Mouse (Mus musculus) ovary, postnatal 36 days (tissue): Measurements from ENCODE around the gene Rilp.
A peak's percentile ranks its signal among the peaks of the same experiment; 100 is the strongest.

ENCODE experiments used
- DNase-seq: peaks from one replicate; pipeline ENCODE4 v3.0.0; 2022; ENCODE audit warnings: low spot score, mixed read lengths

Gene Rilp

DNA sequence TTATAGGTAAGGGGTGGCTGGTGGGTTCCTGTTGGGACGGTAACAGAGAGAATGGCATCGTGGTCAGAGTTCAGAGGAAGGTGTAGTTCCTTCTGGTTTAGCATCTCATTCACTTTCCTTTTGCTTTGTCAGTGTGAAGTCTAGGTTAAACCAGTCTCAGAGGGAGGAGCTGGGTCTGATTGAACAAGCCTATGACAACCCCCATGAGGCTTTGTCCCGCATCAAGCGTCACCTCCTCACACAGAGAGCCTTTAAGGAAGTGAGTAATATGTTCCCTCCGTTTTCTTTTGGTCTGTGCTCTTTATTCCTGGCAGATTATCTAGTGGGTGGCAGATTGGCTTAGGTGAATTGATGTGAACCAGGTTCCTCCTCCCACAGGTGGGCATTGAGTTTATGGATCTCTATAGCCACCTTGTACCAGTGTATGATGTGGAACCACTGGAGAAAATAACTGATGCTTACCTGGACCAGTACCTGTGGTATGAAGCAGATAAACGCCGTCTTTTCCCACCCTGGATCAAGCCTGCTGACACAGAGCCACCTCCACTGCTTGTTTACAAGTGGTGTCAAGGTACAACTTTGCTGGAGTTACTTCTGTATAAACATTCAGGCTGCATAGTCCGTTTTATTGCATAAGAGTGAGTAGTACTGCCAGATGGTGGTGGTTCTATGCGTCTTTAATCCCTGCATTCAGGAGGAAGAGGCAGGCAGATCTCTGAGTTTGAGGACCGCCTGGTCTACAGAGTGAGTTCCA, 15.4 kb upstream of the Rilp start:
- no peak for DNase-seq

DNA sequence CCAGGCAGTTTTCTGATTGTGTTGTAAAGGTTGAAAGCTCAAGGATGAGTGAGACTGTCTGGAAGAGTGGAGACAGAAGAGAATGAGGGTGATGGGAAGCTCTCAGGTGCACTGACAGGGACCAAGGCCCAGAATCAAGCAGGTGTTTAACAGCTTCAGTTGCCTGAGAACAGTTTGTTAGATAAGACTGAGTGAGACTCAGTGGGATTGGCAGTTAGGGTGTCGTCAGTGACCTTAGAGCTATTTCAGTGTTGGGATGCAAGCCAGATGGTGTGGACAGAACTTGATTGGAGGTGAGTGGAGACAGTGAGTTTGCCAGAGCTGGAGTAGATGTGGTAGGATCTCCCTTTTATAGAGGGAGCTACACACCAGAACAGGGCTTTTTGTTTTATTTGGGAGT, 11.8 kb upstream of the Rilp start:
- DNase-seq, result no peak

DNA sequence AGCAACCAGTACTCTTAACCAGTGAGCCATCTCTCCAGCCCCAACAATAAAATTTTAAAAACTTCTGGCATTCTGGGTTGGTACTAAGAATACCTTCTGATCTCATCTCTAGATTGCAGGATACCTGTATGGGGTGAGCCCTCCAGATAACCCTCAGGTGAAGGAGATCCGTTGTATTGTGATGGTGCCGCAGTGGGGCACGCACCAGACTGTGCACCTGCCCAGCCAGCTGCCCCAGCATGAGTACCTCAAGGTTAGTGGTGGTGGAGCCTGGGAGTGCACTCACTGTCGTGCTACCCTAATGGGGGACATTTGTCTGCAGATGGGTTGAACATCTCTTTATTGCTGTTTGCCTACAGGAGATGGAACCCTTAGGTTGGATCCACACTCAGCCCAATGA, 1.7 kb upstream of the Rilp start:
- no peak for DNase-seq

DNA sequence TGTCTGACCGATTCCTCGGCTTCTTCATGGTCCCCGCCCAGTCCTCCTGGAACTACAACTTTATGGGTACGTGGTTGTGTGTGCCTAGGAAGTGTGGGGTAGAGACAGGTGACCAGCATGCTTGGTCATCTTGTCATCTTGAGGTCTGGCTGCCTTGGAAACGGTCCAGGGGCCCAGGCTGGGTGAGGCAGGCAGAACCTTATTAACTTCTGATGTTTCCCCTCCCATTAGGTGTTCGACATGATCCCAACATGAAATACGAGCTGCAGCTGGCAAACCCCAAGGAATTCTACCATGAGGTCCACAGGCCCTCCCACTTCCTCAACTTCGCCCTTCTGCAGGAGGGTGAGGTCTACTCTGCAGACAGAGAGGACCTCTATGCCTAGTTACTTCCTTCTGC, 990 bp upstream of the Rilp start:
- no peak for DNase-seq

DNA sequence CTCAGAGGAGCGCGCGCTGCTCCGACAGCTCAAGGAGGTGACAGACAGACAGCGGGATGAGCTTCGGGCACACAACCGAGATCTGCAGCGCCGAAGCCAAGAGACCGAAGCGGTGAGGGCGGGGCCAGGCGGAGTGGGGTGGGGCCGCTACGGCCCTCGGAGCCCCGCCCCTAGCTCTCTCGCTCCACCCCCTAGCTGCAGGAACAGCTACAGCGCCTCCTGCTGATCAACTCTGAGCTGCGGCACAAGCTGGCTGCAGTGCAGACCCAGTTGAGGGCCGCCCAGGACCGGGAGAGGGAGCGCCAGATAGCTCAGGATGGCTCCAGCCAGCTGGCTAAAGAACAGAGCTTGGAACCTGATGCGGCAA, 716 bp downstream of the Rilp start:
- DNase-seq, result peak; percentile 94

DNA sequence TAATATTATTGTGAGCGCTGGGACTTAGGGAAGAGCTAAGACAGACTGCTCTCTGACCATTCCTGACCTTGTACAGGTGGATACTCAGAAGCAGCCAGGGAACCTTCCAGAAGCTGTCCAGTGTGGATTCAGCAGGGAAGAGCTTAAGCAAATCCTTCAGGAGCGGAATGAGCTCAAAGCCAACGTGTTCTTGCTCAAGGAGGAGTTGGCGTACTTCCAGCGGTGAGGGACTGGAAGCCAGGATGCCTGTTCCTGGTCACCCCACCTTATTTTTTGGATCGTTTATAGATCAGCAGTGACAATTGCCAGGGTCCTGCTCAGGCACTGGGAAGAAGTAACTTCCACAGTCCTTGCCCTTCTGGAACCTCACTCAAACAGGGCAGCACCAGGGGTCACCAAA, 1.3 kb downstream of the Rilp start:
- DNase-seq, result no peak

DNA sequence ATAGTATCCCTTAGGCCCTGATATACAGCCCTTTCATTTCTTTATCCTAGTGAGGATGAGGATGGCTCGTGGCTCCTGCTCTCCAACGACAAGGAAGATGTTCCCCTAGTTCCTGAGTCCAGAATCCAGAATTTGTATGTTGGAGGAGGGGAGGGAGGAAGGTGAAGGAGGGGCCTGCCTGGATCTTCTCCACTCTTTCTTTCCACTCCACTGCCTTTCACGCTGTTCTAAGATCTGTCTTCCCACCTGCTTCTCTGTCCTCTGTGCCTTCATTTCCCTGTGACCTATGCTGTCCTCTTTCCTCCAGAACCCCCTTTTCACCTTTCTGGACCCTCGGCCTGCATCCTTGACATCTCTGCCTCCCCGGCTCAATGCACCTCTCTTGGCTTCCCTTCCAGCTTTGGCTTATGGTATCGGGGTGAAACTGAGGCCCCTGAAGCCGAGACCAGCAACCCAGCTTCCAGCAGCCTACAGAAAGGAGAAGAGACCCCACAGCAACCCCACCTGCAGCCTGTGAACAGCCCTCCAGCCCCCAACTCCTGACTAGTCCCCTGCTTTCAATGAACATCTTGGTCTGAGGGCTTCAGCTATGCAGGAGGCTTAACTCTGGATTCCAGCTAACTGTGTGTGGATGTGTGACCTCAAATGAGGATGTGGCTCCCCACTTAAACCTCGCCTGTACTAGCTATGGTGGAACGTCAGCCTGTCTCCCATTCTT, 2.6 kb downstream of the Rilp start:
- no peak for DNase-seq

DNA sequence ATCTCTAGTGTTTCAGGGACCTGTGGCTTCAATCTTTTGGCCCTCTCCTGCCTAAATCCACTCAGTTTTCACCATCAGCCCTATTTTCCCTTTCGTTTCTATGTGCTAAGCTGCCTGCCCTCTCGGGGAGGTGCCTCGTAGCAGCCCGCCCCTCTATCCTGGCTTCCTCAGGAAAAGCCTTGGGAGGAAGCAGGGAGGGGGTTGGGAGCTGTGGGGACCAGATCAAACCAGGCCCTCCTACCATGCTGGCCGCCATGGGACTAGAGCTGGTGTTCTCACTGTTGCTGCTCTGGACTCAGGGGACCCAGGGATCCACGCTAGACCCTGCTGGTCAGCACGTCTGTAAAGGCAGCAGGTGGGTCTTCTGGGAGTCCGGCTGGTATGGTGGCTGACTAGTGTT, 3.4 kb downstream of the Rilp start, which contains the start of gene Scarf1:
Gene Scarf1, plus strand, starts transcription at position 205 of the 400 bp plus-strand sequence.
- no peak for DNase-seq

DNA sequence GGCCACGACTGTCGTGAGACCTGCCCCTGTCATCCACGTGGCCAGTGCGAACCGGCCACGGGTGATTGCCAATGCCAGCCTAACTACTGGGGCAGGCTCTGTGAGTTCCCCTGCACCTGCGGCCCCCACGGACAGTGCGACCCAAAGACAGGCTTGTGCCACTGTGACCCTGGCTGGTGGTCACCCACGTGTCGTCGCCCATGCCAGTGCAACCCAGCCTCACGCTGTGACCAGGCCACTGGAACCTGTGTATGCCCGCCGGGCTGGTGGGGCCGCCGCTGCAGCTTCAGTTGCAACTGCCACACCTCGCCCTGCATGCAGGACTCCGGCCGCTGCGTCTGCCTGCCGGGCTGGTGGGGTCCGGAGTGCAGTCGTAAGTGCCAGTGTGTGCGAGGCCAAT, 5.3 kb downstream of the Rilp start:
- DNase-seq, result no peak

DNA sequence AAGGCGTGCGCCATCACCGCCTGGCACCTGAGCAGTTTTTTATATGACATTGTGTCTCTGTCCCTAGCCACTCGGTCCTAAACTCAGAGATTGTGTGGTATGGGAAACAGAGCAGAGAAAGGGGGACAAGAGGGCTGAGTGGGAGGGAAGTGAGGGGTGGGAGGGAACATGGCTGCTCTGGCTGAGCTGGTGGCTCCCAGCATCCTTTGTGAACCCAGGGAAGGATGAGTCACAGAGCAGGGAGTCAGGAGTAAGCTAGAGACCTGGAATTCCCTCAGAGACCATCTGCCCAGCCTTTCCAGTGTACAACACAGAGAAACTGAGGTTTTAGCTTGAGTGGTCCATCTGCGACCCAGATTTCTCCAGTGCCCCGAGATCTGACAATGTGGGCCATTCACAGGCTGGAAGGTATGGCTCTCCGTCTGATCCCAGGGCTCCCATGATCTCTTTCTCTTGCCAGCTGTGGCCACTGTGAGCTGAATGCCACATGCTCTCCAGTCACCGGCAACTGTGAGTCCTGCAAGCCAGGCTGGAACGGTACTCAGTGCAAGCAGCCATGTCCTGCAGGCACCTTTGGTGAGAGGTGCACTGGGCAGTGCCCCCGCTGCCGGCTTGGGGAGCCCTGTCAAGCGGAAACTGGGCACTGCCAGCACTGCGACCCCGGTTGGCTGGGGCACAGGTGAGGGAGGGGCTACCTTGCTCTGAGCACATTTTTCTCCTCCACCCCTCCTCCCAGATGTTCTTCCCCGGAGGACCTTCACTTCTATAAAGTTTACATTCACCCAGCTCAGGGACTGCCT, 10.1 kb downstream of the Rilp start:
- DNase-seq, result no peak

DNA sequence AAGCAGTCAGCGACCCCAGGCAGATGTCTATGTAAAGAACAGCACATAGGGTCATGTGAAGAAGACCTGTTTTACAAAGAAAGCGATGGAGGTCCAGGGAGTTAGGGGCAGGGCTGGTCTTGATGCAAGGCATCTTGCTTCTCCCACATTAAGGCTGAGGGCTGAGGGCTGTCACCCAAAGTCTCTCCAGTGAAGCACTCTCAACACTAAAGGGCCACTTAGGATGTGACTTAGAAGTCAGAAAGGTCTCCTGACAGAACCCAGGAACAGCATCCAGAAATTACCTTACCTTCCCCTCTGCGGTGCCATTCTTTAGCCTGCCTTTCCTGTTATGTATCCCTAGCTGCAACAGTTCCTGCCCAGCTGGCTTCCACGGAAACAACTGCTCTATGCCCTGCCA, 11.7 kb downstream of the Rilp start:
- no peak for DNase-seq

DNA sequence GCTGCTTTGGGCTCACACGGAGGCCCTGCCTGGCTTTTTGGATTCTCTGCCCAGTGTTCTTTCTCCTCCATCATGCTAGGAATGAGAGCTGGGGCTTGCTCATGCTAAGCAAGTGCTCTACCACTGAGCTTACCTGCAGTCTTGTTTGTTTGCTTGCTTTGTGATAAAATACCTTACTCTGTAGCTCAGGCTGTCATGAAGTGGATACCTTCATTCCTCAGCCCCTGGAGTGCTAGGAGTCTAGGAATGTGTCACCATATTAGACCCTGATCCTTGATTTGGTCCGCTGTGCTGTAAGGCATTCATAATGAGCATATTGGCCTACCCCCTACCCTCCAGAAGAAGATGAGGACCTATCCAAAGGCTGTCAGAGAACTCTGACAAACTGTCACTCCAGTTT, 12.9 kb downstream of the Rilp start:
- no peak for DNase-seq

DNA sequence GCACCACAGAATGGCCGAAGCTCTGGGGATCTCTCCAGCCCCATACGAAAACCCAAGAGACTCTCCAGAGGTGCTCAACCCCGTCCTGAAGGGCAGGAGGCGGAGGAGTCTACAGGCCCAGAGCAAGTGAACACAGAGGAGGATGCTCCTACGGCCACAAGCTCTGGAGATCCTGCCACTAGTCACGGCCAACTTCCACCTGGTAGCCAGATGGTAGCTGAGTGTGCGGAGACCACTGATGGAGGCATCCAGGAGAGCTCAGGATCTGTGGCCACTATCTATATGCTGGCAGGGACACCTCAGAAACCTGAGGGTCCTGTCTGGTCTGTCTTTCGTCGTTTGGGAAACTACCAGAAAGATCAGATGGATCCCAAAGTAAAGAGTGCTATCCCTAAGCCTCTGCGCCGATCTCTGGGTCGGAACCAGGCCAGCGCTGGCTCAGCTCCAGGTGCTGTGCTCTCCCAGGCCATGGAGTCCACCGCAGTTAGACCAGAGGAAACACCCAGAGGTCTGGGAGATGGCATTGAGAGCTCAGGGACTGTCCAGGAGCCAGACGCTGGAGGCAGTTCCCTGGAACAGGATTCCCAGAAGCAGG, 15.7 kb downstream of the Rilp start:
- no peak for DNase-seq

DNA sequence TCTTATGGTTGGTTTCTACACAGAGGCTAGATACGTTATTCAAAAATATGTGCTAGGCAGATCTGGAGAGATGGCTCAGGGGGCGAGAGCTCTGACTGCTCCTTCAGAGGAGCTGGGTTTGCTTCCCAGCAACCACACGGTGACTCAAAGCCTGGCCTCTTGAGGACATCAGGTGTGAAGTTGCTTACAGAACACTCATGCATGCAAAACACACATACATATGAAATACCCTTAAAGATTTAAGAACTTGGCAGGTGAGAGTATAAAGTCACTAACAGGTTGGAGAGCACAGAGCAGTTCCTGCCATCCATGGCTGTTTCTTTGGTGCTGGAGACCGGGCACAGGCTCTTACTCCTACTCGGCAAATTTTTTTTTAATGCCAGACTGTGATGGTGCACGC, 17.0 kb downstream of the Rilp start:
- DNase-seq, result no peak

DNA sequence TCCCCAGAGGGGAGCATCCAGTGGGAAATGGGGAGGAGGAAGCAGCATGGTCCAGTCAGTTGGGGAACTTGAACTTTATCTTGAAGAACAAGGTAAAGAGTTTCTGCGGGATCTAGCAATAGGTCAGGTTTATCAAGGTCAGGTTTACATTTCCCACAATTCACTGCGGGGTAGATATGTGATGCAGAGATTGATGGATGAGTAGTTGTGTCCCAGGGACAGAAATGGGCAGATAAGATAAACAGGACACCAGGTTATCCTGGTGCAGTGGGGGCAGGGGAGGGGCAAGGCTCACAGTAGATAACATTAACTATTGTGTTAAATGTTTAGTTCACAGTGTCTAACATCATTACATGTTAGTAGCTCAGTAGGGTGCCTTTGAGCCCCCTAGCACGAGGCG, 19.9 kb downstream of the Rilp start:
- DNase-seq, result no peak

DNA sequence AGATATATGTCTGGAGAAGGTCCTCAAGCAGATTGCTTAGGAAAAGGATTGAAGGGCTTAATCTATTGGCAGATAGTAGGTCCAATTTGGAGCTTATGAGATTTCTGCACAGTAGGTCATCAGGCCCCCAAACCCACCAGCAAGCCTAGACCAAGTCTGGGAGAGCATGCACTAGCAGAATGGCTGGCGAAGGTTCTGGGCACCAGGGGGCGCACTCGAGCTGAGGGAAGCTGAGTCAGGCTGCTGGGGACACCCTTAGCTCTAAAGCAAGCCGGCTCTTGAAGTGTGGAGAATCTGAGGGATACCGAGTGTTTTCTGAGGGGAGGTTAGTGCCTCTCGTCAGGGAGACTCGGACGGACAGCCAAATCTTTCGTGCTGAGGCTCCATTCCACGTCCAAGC, 20.4 kb downstream of the Rilp start:
- DNase-seq, result peak; percentile 96

DNA sequence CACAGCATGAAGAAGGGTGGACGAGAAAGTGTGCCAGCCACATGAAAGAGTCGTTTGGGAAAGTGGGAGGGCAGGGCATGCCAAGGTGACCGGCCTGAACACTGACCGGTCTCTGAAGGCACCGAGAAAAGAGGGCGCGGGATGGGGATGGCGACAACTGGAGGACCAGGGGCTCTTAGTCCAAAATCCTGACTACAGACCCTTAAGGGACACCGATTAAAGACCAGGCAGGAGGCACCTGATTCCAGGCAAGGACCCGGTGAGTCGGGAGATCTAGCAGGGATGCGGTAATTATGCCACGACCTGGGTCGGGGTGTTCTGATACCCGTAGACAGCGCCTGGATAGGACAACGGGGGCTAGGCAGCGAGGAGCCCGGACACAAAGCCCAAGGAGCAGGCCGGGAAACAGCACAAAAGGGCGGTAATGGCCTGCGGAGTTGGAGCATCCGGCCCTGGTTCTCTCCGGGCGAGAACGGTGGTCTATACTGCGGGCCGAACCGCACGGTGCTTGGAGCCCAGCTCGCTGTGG, 21.0 kb downstream of the Rilp start:
- DNase-seq, result no peak

DNA sequence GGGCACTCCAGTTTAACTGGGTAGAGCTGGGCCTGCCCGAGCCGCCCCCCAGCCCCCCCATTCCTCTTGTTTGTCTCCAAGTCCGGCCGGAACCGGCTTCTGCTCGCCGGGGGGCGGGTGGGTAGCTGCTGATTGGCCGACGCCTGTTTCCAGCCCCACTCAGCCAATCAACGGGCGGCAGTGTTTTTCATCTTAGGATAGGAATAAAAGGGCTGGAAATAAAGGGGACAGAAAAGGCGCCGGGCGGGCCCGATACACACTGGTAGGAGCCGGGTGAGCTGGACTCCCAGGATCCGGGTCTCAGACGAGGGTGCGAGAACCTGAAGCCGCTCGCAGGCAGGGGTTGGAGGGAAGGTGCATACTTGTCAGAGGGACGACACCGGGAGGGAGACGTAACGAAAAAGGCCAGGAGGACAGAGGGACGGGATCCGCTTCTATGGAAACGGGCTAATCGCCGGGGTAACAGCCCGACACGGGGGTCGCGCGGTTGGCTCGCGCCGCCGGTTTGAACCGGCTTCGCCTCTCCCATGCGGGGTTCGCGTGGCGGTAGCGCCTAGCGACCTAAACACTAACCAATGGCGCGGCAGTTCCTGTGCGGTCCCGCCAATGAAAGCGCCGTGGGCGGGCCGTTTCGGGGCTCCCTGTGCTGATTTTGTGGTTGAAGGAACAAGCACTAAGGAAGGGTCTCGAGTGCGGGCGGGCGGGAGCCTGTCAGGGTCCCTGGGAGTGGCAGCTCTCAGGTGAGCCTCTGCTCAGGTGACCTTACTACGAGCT, 21.8 kb downstream of the Rilp start, which contains the start of gene Slc43a2:
Gene Slc43a2, plus strand, starts transcription at position 226 of the 774 bp plus-strand sequence.
- peak; percentile 91 for DNase-seq

DNA sequence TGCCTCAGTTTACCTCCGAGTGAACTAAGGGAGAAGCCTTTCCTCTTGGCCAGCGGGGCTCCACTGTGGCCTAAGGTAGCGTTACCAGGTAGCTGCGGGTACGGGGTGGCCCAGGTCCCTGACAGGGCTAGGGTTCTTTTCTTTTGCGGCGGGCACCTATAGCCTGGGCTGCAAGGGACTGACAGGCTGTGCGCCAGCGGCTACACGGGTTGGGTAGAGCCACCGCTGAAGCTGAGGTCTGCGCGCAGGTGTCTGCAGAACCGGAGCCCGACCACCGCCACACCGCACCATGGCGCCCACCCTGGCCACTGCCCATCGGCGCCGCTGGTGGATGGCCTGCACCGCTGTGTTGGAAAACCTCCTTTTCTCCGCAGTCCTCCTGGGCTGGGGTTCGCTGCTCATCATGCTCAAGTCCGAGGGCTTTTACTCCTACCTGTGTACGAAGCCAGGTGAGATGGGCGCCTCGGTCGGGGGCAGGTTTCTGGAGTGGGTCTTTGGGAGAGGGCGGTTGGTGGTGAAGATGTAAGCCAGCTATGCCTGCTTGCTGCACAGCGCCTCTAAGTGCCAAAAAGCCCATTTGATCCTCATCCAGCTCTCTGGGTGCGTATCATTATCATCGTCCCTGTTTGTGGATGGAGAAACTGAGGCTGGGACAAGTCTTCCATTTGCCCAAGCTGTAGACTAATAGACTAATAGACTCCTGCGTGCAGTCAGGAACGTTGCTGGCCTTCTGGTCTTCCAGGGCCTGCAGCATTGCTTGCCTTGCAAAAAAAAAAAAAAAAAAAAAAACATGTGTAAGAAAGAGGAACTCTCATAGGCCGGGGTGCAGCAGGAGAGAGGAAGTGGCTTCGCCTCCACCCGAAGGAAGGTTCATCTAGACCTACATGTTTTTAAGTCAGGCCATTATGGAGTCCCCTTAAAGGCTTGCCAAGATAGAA, 22.7 kb downstream of the Rilp start:
- peak; percentile 44 for DNase-seq

DNA sequence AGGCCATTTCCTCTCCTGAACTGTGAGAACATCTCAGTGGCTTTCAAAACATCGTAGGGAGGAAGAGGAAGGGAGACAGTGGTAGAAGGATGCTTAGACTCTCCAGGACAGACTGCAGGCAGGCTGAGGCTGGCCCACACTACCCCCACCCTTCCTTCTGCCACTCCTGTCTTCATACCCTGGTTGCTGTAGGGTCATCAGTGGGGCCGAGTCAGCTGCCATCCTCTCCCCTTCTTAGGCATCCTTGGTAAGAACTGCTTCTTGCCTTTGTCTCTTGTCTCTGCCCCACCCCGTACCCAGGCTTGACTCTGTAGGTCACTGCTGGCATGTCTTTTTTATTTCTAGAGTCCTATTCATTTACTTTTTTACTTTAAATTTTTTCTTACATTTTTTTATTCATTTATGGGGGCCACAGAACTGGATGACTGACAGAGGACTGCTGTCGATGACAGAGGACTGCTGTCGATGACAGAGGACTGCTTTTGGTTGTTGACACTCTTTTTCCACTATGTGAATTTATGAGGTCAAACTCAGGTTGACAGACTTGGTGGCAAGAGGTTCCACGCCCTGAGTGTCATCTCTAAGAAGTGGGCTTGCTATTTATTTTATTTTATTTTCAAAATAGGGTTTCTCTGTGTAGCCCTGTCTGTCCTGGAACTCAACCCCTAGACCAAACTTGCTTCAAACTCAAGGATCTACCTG, 23.6 kb downstream of the Rilp start:
- DNase-seq, result no peak
